Mouse (Mus musculus): ENCODE results near the gene Paqr5. TPM values are rescaled to one million over a fixed set of nuclear protein-coding genes. Genes with fewer than 3 reads are reported as not detected.

The Paqr5 gene
- polyA plus RNA-seq, 2 experiments = 5.2 to 12.4 TPM

GRCm38 (mm10) chr9:61963356-61963755, 63.3 kb downstream of the Paqr5 start:
- H3K9me3 ChIP-seq (ENCODE audit: control insufficient read depth, low read length) = no peaks in the 10 kb centered on the region
- H3K27ac ChIP-seq (replicated peaks; ENCODE audit: low read depth, low read length) = no peak overlapping the region
- H3K36me3 ChIP-seq (ENCODE audit: control insufficient read depth, insufficient read depth, low read length) = no peaks in the 10 kb centered on the region
- whole genome bisulfite sequencing = 69% methylated on average over 6 of the region's 6 CpGs
- ATAC-seq (ENCODE audit: low FRiP score, low read depth) (no peak), DNase-seq (ENCODE audit: low spot score) (no peak)
- peaks cover 4% of the 10 kb centered on the region; the same call in 1 of the 2 replicates for H3K4me1 ChIP-seq (ENCODE audit: control insufficient read depth, insufficient read depth, low read length)
- no peak for TF ChIP-seq POLR2A (IDR thresholded peaks at IDR 0.05; ENCODE audit: borderline replicate concordance, extremely low read depth, insufficient read depth, insufficient read length)
- no peak overlapping the region for H3K4me3 ChIP-seq (replicated peaks; ENCODE audit: low read length)
- no peak overlapping the region for H3K9ac ChIP-seq (ENCODE audit: low read depth, low read length, severe bottlenecking)
- no peaks in the 10 kb centered on the region for H3K27me3 ChIP-seq (ENCODE audit: control insufficient read depth, insufficient read depth, low read length)
- H3K4me2 ChIP-seq (replicated peaks; ENCODE audit: low read depth, low read length, severe bottlenecking) = no peak overlapping the region

- Histone ChIP-seq H3K4me2 (replicated peaks; ENCODE audit: low read depth, low read length, severe bottlenecking) (no peak overlapping the region), H3K4me3 (replicated peaks; ENCODE audit: low read length) (no peak overlapping the region), H3K27me3 (ENCODE audit: control insufficient read depth, insufficient read depth, low read length) (no peaks in the 10 kb centered on the region), H3K4me1 (ENCODE audit: control insufficient read depth, insufficient read depth, low read length) (peaks cover 4% of the 10 kb centered on the region; the same call in 1 of the 2 replicates), H3K36me3 (ENCODE audit: control insufficient read depth, insufficient read depth, low read length) (no peaks in the 10 kb centered on the region), H3K9ac (ENCODE audit: low read depth, low read length, severe bottlenecking) (no peak overlapping the region), H3K27ac (replicated peaks; ENCODE audit: low read depth, low read length) (no peak overlapping the region), H3K9me3 (ENCODE audit: control insufficient read depth, low read length) (no peaks in the 10 kb centered on the region)
- ATAC-seq (ENCODE audit: low FRiP score, low read depth) (no peak), DNase-seq (ENCODE audit: low spot score) (no peak)
- 69% methylated on average over 4 of the region's 4 CpGs for WGBS
- no peak for TF ChIP-seq POLR2A (IDR thresholded peaks at IDR 0.05; ENCODE audit: borderline replicate concordance, extremely low read depth, insufficient read depth, insufficient read length)
Observed at GRCm38 (mm10) chr9:61961181-61961580, 65.5 kb downstream of the Paqr5 start.

DNA sequence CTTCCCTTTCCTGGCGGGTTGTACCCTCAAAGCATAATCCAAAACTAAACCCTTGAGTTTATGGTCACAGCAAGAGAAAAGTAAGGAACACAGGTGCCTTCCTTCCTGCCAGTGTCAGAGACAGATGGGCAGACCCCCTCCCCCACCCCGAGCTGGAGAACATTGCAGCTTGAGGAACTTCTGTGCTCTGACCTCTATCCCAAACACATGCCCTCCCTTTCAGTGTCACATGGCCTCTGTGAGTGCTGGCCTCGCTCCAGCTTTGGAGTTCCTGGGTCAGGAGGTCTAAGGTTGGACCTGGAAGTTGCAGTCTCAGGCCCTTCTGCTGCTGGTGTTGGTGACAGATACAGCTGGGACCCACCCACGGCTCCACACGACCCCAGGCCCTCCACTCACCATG, 65.9 kb downstream of the Paqr5 start:
- no peak overlapping the region for H3K4me2 ChIP-seq (replicated peaks; ENCODE audit: low read depth, low read length, severe bottlenecking)
- peaks cover 4% of the 10 kb centered on the region; the same call in 1 of the 2 replicates for H3K4me1 ChIP-seq (ENCODE audit: control insufficient read depth, insufficient read depth, low read length)
- H3K9ac ChIP-seq (ENCODE audit: low read depth, low read length, severe bottlenecking) = no peak overlapping the region
- ATAC-seq (ENCODE audit: low FRiP score, low read depth) (no peak), DNase-seq (ENCODE audit: low spot score) (no peak)
- no peaks in the 10 kb centered on the region for H3K36me3 ChIP-seq (ENCODE audit: control insufficient read depth, insufficient read depth, low read length)
- no peak overlapping the region for H3K4me3 ChIP-seq (replicated peaks; ENCODE audit: low read length)
- TF ChIP-seq POLR2A (IDR thresholded peaks at IDR 0.05; ENCODE audit: borderline replicate concordance, extremely low read depth, insufficient read depth, insufficient read length) = no peak
- no peaks in the 10 kb centered on the region for H3K9me3 ChIP-seq (ENCODE audit: control insufficient read depth, low read length)
- WGBS = 56% methylated on average over 5 of the region's 5 CpGs
- no peaks in the 10 kb centered on the region for H3K27me3 ChIP-seq (ENCODE audit: control insufficient read depth, insufficient read depth, low read length)
- H3K27ac ChIP-seq (replicated peaks; ENCODE audit: low read depth, low read length) = no peak overlapping the region

DNA sequence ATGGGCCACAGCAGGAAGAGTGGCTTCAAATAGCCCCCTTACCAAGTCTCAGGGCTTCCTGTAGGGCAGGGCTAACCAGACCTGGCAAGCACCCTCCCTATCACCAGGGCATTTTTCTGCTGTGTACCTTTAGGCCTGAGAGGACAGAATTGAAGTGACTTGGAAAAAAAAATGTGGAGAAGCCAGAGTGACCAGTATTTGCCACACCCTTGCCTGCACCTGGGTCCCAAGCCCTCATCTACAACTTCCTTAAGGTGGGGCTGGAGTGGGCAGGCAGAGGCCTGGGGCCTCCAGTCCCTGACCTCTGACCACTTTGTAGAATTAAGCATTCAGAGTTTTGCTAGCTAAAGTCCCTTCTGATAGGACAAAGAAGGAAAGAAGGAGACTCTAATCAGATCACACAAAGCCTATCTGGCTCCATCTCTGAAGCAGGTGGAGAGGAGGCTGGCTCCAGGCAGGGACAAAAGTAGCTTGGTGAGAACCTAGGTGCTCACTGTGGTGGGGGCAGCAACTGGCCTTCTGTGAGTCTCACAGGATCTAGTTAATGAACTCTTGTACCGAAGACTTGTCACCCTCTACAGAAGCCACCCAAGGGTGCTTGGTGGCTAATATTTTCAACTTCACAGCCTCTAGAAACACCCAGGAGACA, 66.6 kb downstream of the Paqr5 start:
- ATAC-seq (ENCODE audit: low FRiP score, low read depth) (no peak), DNase-seq (ENCODE audit: low spot score) (no peak)
- Histone ChIP-seq H3K36me3 (ENCODE audit: control insufficient read depth, insufficient read depth, low read length) (no peaks in the 10 kb centered on the region), H3K27ac (replicated peaks; ENCODE audit: low read depth, low read length) (no peak overlapping the region), H3K4me2 (replicated peaks; ENCODE audit: low read depth, low read length, severe bottlenecking) (no peak overlapping the region), H3K4me3 (replicated peaks; ENCODE audit: low read length) (no peak overlapping the region), H3K9ac (ENCODE audit: low read depth, low read length, severe bottlenecking) (no peak overlapping the region), H3K27me3 (ENCODE audit: control insufficient read depth, insufficient read depth, low read length) (no peaks in the 10 kb centered on the region), H3K9me3 (ENCODE audit: control insufficient read depth, low read length) (no peaks in the 10 kb centered on the region), H3K4me1 (ENCODE audit: control insufficient read depth, insufficient read depth, low read length) (no peaks in the 10 kb centered on the region)
- WGBS = 71% methylated on average over 1 of the region's 1 CpGs
- no peak for TF ChIP-seq POLR2A (IDR thresholded peaks at IDR 0.05; ENCODE audit: borderline replicate concordance, extremely low read depth, insufficient read depth, insufficient read length)

- Histone ChIP-seq H3K9ac (ENCODE audit: low read depth, low read length, severe bottlenecking) (no peak overlapping the region), H3K4me2 (replicated peaks; ENCODE audit: low read depth, low read length, severe bottlenecking) (no peak overlapping the region), H3K27ac (replicated peaks; ENCODE audit: low read depth, low read length) (no peak overlapping the region), H3K36me3 (ENCODE audit: control insufficient read depth, insufficient read depth, low read length) (no peaks in the 10 kb centered on the region), H3K27me3 (ENCODE audit: control insufficient read depth, insufficient read depth, low read length) (no peaks in the 10 kb centered on the region), H3K9me3 (ENCODE audit: control insufficient read depth, low read length) (no peaks in the 10 kb centered on the region), H3K4me1 (ENCODE audit: control insufficient read depth, insufficient read depth, low read length) (no peaks in the 10 kb centered on the region), H3K4me3 (replicated peaks; ENCODE audit: low read length) (no peak overlapping the region)
- no peak for TF ChIP-seq POLR2A (IDR thresholded peaks at IDR 0.05; ENCODE audit: borderline replicate concordance, extremely low read depth, insufficient read depth, insufficient read length)
- ATAC-seq (ENCODE audit: low FRiP score, low read depth) (no peak), DNase-seq (ENCODE audit: low spot score) (no peak)
Observed at GRCm38 (mm10) chr9:61954707-61955106, 71.9 kb downstream of the Paqr5 start.

Measured in limb, embryonic 14.5 days (tissue).